Mouse (Mus musculus): ENCODE data around the gene Zfp11. TPM values are rescaled to one million over a fixed set of nuclear protein-coding genes. Genes with fewer than 3 reads are reported as not detected.
A peak's percentile ranks its signal among the peaks of the same experiment; 100 is the strongest.
"Not testable (repeated sequence)": the region's sequence is repeated elsewhere in the genome, so short reads cannot be mapped to it uniquely, and the experiment has no call there.

Zfp11 gene
- total RNA-seq (2021): 1 to 10 TPM; 1.8 TPM
- long read RNA-seq, experiment 1, partial matches to known transcripts: 0 of 2 reads
- long read RNA-seq, experiment 1, other reads (novel, unspliced or antisense): 2 of 2 reads
- long read RNA-seq, experiment 2, partial matches to known transcripts: 0 of 3 reads
- long read RNA-seq, experiment 2, other reads (novel, unspliced or antisense): 3 of 3 reads

DNA sequence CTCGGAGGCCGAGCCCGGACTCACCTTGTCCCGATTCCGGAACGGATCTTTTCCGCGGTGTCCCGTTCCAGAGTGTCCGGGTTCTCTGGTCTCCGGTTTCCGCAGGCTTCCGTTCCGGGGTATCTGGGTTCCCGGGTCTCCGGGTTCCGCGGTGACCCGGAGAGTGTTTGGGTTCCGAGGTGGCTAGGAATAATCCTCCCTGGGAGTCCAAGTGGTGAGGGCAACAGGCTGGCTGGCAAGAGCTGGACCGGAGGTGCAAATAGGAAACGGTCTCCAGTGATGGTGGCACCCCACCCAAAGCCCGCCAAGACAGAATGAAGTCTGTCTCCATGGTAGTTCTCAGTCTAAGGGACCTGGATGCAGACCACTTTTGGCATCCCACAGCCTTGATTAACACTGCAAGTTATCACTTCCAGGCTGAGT is at the start of gene Zfp11:
TSS of gene Zfp11 (minus strand) at position 64 of the 423 bp plus-strand sequence.
- peak; percentile 62 for DNase-seq

DNA sequence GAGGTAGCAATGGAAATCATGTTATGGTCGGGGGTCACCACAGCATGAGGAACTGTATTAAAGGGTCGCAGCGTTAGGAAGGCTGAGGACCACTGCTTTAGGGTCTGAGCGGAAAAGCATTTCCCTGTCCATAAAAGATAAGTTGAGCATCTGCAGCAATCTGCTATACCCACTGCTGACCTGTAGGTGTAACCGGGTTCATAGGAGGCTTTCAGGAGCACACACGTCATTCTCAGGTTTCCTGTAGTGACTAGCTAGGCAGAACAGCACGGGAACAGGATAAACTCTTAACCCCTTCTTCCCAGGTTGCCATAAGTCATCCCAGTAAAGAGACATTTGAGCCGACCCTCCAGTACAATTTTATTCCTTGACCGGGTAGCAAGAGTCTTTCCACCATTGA is 47.1 kb upstream of the Zfp11 start:
- no peak for DNase-seq

DNA sequence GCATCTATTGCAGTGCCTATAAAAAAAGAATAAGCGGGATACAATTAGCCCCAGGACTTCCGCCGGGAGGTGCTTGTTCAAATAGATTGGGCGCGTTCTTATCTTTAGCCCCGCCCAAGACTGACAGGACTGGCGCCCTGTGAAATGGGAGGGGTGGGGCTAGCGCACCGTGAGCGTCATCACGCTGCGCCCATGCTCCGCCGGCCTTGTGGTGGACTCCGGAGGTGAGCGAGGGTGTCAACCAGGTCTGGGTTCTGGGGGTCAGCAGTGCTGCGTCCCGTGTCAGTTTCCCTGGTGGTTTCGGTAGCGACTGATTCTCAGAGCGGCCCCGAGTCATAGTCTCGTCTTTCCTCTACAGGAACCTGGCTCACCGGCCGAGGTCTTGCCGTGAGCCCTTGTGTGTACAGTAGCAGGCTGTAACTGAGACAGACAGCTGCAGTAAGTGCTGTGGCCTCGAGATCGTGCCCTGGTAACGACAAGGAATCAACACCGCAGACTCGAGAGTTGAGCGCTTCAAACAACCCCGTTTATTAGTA is 45.5 kb upstream of the Zfp11 start, which contains the start of gene Mrps17:
TSS of gene Mrps17 (plus strand) at position 172 of the 536 bp plus-strand sequence.
- DNase-seq: peak; percentile 91

GRCm38 (mm10) chr5:129708412-129708811 is 38.5 kb upstream of the Zfp11 start, which contains the start of gene Sept14:
Gene Sept14 (minus strand): TSS chr5:129708512.
- no peak for DNase-seq

GRCm38 (mm10) chr5:129703368-129703767 is 33.5 kb upstream of the Zfp11 start:
- DNase-seq: no peak

DNA sequence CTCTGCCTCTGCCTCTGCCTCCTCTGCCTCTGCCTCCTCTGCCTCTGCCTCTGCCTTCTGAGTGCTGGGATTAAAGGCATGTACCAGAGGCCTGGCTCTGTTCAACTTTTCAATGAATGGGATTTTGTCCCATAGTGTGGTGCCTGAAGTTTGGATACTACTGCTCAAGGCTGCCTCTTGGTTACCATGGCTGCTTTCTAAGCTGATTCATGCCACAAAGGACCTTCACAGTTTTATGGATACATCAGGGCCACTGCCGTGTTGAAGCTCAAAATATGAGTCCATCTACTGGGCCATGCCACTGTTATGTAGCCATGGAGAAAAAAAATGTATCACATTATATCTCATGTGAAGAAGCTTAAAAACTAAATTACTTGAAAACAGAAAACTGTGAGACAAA is 31.8 kb upstream of the Zfp11 start:
- DNase-seq: no peak

DNA sequence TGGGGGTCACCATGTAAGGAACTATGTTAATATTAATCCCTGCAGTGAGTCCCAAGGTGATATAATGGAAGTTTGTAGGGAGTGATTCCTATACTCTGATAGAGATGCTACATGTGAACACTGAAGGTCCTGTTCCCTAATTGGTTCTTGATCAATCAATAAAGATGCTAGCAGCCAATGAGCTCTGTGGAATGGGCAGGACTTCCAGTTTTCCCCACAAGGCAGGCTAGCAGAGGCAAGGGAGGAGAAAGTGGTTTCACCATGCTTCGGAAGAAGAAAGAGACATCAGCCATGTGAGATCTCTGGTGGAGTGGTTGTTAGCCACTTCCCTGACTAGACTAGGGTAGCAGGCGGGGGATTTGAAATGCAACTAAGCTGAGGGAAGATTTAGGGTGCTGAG is 30.6 kb upstream of the Zfp11 start:
- DNase-seq: no peak

- no peak for DNase-seq
These were observed 20.6 kb upstream of the Zfp11 start for GRCm38 (mm10) chr5:129690528-129690927.

DNA sequence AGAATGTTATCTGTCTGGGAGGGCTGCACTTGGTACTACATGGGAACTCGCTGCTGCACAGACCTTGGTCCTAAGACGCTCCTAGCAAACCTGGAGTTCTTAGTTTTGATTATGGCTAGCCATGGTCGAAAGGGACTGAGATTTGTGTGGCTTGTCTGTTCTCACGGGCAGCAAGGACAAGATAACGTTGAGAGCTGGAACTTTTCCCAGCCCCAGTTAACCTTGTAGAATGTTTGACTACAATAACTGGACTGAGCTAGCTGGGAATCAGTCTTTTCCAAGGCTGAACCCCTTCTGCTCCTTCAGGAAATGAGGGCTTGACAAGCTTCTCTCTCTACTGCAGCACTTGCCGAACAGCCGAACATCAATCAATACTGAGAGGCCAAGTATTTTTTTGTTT is 17.7 kb upstream of the Zfp11 start:
- no peak for DNase-seq

DNA sequence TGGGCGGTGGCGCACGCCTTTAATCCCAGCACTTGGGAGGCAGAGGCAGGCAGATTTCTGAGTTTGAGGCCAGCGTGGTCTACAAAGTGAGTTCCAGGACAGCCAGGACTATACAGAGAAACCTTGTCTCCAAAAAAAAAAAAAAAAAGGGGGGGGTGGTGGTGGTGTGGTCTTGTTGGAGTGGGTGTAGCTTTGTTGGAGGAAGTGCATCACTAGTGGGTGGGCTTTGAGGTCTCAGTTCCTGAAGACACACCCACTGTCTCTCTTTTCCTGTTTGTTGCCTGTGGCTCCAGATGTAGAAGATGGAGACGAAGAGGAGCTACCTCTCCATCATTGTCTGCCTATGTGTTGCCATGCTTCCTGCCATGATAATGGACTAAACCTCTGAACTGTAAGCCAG is 15.2 kb upstream of the Zfp11 start:
- not testable (repeated sequence) for DNase-seq

DNA sequence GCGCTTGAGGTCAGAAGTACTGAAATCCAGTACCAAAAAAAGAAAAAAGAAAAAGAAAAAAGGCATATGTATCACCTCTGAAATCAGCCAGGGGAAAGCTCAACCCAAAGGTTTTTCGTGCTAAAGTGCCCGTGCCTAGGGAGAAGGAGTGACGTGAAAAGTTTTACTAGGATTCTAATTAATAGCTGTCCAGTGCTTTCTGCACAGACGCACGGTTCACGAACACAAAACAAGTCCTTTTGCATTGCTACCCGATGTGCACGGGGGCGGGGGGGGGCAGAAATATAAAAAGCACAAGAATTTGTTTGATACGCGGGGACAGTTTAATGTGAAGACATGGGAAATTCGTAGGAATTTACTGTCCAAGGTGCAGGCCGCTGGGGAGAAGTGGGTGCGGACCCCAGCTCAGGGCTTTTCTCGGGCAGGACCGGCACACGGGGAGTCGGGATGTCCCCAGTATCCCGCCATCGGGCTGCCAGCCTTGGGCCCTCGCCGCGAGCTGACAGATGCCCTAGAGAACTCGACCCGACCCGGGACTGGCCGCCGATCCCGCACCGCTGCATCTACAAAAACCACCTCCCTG is 355 bp downstream of the Zfp11 start:
- DNase-seq: no peak

- no peak for DNase-seq
These were observed 2.0 kb downstream of the Zfp11 start for GRCm38 (mm10) chr5:129667851-129668250.

- DNase-seq: no peak
These were observed 3.5 kb downstream of the Zfp11 start for GRCm38 (mm10) chr5:129666271-129666909.

DNA sequence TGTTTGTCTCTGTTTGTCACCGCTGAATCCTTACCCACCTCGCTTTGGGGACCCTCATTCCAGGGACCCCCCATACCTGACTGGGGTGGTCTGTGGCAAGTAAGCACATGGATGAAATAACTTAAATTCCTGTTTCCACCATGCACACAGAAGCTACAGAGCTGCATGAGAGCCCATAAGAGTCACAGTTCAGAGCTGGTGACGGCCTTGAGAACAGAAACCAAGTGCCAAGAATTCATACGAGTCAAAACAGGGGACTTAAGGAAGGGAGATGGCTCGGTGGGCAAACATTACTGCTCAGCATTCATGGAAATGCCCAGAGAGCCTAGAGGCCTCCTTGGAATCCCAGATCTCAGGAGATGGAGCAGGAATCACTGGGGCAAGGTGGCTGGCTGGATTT is 5.8 kb downstream of the Zfp11 start:
- no peak for DNase-seq

- DNase-seq: no peak
These were observed 12.0 kb downstream of the Zfp11 start for GRCm38 (mm10) chr5:129657931-129658330.

DNA sequence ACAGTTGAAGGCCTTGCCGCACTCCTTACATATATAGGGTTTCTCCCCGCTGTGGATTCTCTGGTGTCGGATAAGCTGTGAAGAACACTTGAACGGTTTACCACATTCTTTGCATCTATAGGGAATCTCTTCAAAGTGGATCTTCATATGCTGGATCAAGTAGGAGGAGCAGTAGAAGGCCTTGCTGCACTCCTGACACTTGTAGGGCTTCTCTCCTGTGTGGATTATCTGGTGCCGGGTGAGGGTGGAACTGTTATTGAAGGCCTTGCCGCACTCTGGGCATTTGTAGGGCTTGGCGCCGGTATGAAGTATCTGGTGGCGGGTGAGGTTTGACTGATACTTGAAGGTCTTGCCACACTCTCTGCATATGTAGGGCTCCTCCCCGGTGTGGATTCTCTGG is 12.9 kb downstream of the Zfp11 start:
- no peak for DNase-seq

GRCm38 (mm10) chr5:129650858-129651257 is 19.0 kb downstream of the Zfp11 start:
- no peak for DNase-seq

GRCm38 (mm10) chr5:129632270-129633250 is 37.3 kb downstream of the Zfp11 start:
- DNase-seq: not testable (repeated sequence)

DNA sequence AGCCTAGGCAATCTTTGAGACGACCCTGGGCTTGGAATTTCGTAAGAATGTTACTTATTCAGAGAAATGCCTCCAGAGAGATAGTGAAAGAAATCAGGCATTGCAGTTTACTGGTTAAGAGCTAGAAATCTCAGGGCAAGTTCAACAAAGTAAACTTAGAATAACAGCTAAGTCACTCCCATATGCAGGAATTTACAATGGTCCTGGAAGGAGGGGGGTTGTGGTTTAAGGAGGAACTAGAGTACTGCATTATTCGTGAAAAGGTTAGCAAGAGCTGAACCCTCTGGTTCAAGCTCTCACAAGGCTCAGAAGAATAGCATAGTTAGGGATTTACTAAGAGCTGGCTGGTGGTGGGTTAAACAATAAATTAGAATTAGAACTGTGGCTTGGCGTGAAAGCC is 43.3 kb downstream of the Zfp11 start:
- not testable (repeated sequence) for DNase-seq

GRCm38 (mm10) chr5:129626099-129626498 is 43.8 kb downstream of the Zfp11 start:
- no peak for DNase-seq

- no peak for DNase-seq
These were observed 48.5 kb downstream of the Zfp11 start for GRCm38 (mm10) chr5:129621361-129621760.

DNA sequence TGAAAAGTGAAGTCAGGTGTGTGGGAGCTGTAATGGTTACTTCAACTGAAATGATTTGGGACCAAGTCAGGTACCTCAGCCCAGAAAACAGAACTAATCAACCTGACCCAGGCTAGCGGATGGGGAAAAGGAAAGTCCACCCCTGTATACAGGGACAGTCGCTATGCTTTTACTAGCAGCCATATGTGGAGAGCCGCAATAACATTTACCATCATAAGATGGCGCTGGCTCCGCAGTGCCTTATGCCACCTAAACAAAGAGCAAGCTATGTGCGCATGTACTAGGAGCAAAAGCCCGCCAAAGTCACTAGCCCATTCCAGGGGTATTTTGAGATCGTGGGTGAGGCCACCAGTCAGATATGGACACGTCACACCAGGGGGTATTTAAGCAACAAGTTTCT is 49.3 kb downstream of the Zfp11 start:
- DNase-seq: not testable (repeated sequence)

Measured in gastrocnemius, postnatal 25 days (tissue).